Mouse (Mus musculus): ENCODE measurements around the gene Tanc1. TPM values are rescaled to one million over a fixed set of nuclear protein-coding genes. Genes with fewer than 3 reads are reported as not detected.

Tanc1 gene
- 20.0 TPM for polyA plus RNA-seq (2014; fragmentation: Illumina TruSeq; extraction: RNeasy Lipid Tissue Mini Kit (QIAGEN cat#74804); ENCODE audit: low read depth, low replicate concordance)

DNA sequence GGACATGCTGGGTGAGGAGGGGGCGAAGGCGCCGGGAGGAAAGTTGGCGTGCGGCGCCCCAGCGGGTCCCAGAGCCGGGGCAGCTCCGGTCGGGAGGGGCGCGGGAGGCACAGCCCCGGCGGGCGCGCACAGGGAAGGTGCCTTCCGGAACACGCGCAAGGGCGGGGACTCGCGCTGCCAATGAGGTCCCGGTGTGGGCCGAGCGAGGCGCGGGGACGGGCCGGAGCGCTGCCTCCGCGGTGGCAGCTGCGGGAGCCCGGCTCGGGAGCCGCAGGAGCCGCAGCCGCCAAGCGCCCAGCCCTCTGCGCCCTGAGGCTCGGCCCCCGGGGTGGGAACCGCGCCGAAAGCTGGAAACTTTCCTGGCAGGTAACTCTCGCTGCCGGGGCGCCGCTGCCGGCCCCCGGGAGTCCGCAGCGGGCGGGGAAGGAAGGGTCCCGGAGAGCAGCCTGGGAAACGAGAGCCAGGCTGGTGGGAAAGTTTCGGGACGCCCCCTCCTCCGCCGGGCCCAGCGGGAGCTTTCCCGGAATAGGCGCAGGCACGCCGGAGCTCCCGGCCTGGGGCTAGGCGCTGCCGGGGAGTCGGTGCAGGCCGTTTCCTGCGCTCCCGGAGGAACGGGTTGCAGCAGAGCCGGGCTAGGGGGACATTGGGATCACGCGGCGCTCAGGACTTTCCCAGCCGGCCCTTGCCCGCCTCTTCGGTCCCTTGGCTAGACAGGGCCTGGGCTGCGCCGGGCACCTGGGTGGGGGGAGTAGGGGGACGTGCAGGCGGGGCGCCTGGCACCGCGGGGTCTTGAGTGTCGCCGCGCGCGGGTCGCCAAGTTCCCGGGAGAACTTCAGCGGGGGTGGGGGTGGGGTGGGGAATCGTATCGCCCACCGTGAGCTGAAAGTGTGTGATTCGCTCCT is at the start of gene Tanc1:
Gene Tanc1 (plus strand): TSS at position 212 of the 902 bp plus-strand sequence.

GRCm38 (mm10) chr2:59881831-59882741 is 270.2 kb downstream of the Tanc1 start, which contains the start of gene Wdsub1:
Gene Wdsub1, minus strand, starts transcription at chr2:59882591.

Other genes starting within 250 kb of the Tanc1 start
- not detected for gene Dapl1, start 127.4 kb upstream of the Tanc1 start, polyA plus RNA-seq (2014; fragmentation: Illumina TruSeq; extraction: RNeasy Lipid Tissue Mini Kit (QIAGEN cat#74804); ENCODE audit: low read depth, low replicate concordance)

Measured in heart, adult 10 weeks (tissue).